Mouse (Mus musculus): ENCODE data around the gene Ltv1. TPM values are rescaled to one million over a fixed set of nuclear protein-coding genes. Genes with fewer than 3 reads are reported as not detected.

The Ltv1 gene
- polyA plus RNA-seq, 1 experiment: 29.5 TPM

DNA sequence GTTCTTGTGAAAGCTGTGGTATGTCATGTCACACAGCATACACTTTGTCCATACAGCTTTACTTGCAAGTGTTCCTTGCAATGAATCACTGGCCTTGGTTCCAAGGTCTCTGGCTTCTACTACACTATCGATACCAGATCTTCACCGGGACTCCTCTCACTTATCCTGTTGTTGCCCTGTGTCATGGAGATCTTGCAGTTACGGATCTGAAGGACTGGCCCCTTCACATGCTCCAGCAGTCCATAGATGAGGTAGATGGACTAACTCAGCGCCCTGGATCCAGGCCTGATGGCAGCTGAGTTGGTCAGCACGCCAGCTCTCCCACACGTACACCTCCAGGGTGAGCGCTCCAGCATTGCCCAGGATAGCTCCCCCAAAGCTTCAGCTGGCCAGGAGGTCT is 57.7 kb downstream of the Ltv1 start:
- TF ChIP-seq CTCF (IDR thresholded peaks at IDR 0.05; ENCODE audit: control insufficient read depth, insufficient read depth, low read length) (no peak), POLR2A (IDR thresholded peaks at IDR 0.05; ENCODE audit: borderline replicate concordance, control insufficient read depth, low read depth, low read length) (no peak)
- no peak overlapping the region for H3K27ac ChIP-seq (ENCODE audit: control insufficient read depth, insufficient read depth, low read depth, low read length, poor library complexity)
- H3K4me1 ChIP-seq (ENCODE audit: control insufficient read depth, insufficient read depth, low read length): no peaks in the 10 kb centered on the region
- WGBS: 86% methylated on average over 7 of the region's 7 CpGs
- H3K4me3 ChIP-seq (replicated peaks; ENCODE audit: control insufficient read depth, low read depth, low read length): no peak overlapping the region

DNA sequence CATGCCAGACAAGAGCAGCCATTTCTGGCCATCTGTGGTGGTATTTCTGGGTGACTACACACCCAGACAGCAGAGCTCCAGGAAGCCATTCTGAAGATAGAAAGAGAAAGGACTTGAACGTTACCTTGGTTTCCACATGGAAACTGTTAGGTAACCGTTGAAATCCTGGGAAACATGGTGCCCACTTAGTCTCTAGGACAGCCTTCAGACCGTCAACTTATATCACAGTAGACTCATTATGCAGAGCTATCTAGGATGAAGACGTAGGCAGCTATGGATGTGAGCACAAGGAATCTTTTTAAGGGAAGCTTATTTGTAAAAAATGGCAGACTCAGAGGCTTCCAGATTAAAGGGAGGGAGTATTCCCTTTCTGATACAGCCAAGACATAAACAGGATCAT is 59.1 kb downstream of the Ltv1 start:
- WGBS: 84% methylated on average over 4 of the region's 4 CpGs

More for the DNA sequence above, 59.1 kb downstream of the Ltv1 start:
- TF ChIP-seq CTCF (IDR thresholded peaks at IDR 0.05; ENCODE audit: control insufficient read depth, insufficient read depth, low read length) (no peak), POLR2A (IDR thresholded peaks at IDR 0.05; ENCODE audit: borderline replicate concordance, control insufficient read depth, low read depth, low read length) (no peak)
- no peaks in the 10 kb centered on the region for H3K4me1 ChIP-seq (ENCODE audit: control insufficient read depth, insufficient read depth, low read length)
- H3K27ac ChIP-seq (ENCODE audit: control insufficient read depth, insufficient read depth, low read depth, low read length, poor library complexity): no peak overlapping the region
- no peak overlapping the region for H3K4me3 ChIP-seq (replicated peaks; ENCODE audit: control insufficient read depth, low read depth, low read length)

Other genes with a start within 250 kb of the Ltv1 start
- gene Stx11, start 228.9 kb downstream of the Ltv1 start, polyA plus RNA-seq (2011; ENCODE audit: insufficient read depth, insufficient read length, low replicate concordance, missing spikeins): 13.2 and 28.8 TPM in 2 replicates
- 10.7 and 15.7 TPM in 2 replicates for gene Sf3b5, start 187.8 kb downstream of the Ltv1 start, polyA plus RNA-seq (2011; ENCODE audit: insufficient read depth, insufficient read length, low replicate concordance, missing spikeins)
- 2.9 and 3.1 TPM in 2 replicates for gene Plagl1, start 132.7 kb downstream of the Ltv1 start, polyA plus RNA-seq (2011; ENCODE audit: insufficient read depth, insufficient read length, low replicate concordance, missing spikeins)
- gene Zc2hc1b, start 15.1 kb downstream of the Ltv1 start, polyA plus RNA-seq (2011; ENCODE audit: insufficient read depth, insufficient read length, low replicate concordance, missing spikeins): not detected in 2 replicates

Measured in bone marrow, adult 2 months (tissue).